Mouse (Mus musculus) midbrain, embryonic 16.5 days (tissue): ENCODE measurements around the gene Cenps. TPM values are rescaled to one million over a fixed set of nuclear protein-coding genes. Genes with fewer than 3 reads are reported as not detected.

Experiments used
- ATAC-seq: fragments of 200-750 bp; cut with Nextera tagmentation; 2 replicates; pipeline ENCODE4 v1.8.0; 2017; ENCODE audit warnings: moderate TSS enrichment
- H3K27ac ChIP-seq: fragments of 300-500 bp; sonication (generic); 2 replicates; pipeline ENCODE4 v1.5.1; 2014; ENCODE audit warnings: mild to moderate bottlenecking, low read length, mixed read lengths
- H3K27me3 ChIP-seq: fragments of 300-500 bp; sonication (generic); 2 replicates; pipeline ENCODE4 v1.6.1; 2014; ENCODE audit warnings: low read depth, low read length, mixed read lengths; ENCODE audit not compliant: control insufficient read depth, insufficient read depth
- H3K36me3 ChIP-seq: fragments of 300-500 bp; sonication (generic); 2 replicates; pipeline ENCODE4 v1.6.1; 2014; ENCODE audit warnings: mild to moderate bottlenecking, low read length, moderate library complexity, mixed read lengths; ENCODE audit not compliant: control insufficient read depth, insufficient read depth
- H3K4me1 ChIP-seq: fragments of 300-500 bp; sonication (generic); 2 replicates; pipeline ENCODE4 v1.6.1; 2014; ENCODE audit warnings: mild to moderate bottlenecking, low read length, mixed read lengths; ENCODE audit not compliant: control insufficient read depth, insufficient read depth
- H3K4me2 ChIP-seq: fragments of 300-500 bp; sonication (generic); 2 replicates; pipeline ENCODE4 v1.6.1; 2014; ENCODE audit warnings: mild to moderate bottlenecking, low read length, mixed read lengths
- H3K4me3 ChIP-seq: fragments of 300-500 bp; sonication (generic); 2 replicates; pipeline ENCODE4 v1.5.1; 2014; ENCODE audit warnings: low read depth, mild to moderate bottlenecking, low read length, moderate library complexity, mixed read lengths
- H3K9ac ChIP-seq: fragments of 300-500 bp; sonication (generic); 2 replicates; pipeline ENCODE4 v1.6.1; 2014; ENCODE audit warnings: low read depth, low read length, mixed read lengths
- H3K9me3 ChIP-seq: fragments of 300-500 bp; sonication (generic); replicated peaks from 2 replicates; pipeline ENCODE4 v1.6.1; 2014; ENCODE audit warnings: mild to moderate bottlenecking, low read length, mixed read lengths; ENCODE audit not compliant: control insufficient read depth, poor library complexity, severe bottlenecking
- WGBS: fragments of 180-500 bp; shearing (Covaris S2); extraction: QIAGEN DNeasy Blood & Tissue Kit; methylation state at CpG from one replicate; pipeline ENCODE4 v1.1.7; 2014; 5-methylcytosine and 5-hydroxymethylcytosine counted together
- polyA plus RNA-seq: library from polyadenylated mRNA; unstranded; fragments of >200 nt; fragmentation: Nextera tagmentation; extraction: Ambion mirVana; gene quantifications from 2 replicates; pipeline ENCODE4 v1.2.1, GENCODE M21; 2015

Gene Cenps
- polyA plus RNA-seq: 17.7 and 18.9 TPM in 2 replicates

GRCm38 (mm10) chr4:149136982-149137770, at the start of gene Cenps:
Gene Cenps (minus strand): TSS chr4:149137629.
- peak within 1 kb of the TSS; percentile 81 for H3K27ac ChIP-seq
- H3K4me3 ChIP-seq: peak within 1 kb of the TSS; percentile 72
- H3K9me3 ChIP-seq: no peaks in the 10 kb centered on the region
- peaks cover 6% of the 10 kb centered on the region for H3K4me1 ChIP-seq
- peak within 1 kb of the TSS; percentile 67 for H3K9ac ChIP-seq
- peak; percentile 94 for ATAC-seq
- H3K36me3 ChIP-seq: no peaks in the 10 kb centered on the region
- peak within 1 kb of the TSS; percentile 65 for H3K4me2 ChIP-seq
- H3K27me3 ChIP-seq: no peaks in the 10 kb centered on the region
- under 1% methylated on average over 68 of the region's 68 CpGs for WGBS

GRCm38 (mm10) chr4:149182755-149183154, 45.3 kb upstream of the Cenps start:
- Histone ChIP-seq H3K36me3 (peaks cover 70% of the 10 kb centered on the region), H3K4me2 (no peak overlapping the region), H3K27me3 (no peaks in the 10 kb centered on the region), H3K4me1 (no peaks in the 10 kb centered on the region), H3K9ac (no peak overlapping the region), H3K4me3 (no peak overlapping the region), H3K27ac (no peak overlapping the region), H3K9me3 (no peaks in the 10 kb centered on the region)
- WGBS: 55% methylated on average over 4 of the region's 4 CpGs
- ATAC-seq: no peak

GRCm38 (mm10) chr4:149182192-149182591, 44.8 kb upstream of the Cenps start:
- Histone ChIP-seq H3K9me3 (no peaks in the 10 kb centered on the region), H3K27me3 (no peaks in the 10 kb centered on the region), H3K4me1 (no peaks in the 10 kb centered on the region), H3K4me3 (no peak overlapping the region), H3K36me3 (peaks cover 64% of the 10 kb centered on the region), H3K9ac (no peak overlapping the region), H3K27ac (no peak overlapping the region), H3K4me2 (no peak overlapping the region)
- 93% methylated on average over 7 of the region's 7 CpGs for WGBS
- no peak for ATAC-seq

- Histone ChIP-seq H3K27ac (no peak overlapping the region), H3K36me3 (peaks cover 49% of the 10 kb centered on the region), H3K9me3 (no peaks in the 10 kb centered on the region), H3K4me2 (no peak overlapping the region), H3K9ac (no peak overlapping the region), H3K4me1 (no peaks in the 10 kb centered on the region), H3K4me3 (no peak overlapping the region), H3K27me3 (no peaks in the 10 kb centered on the region)
- no peak for ATAC-seq
- WGBS: 54% methylated on average over 4 of the region's 4 CpGs
Measured at GRCm38 (mm10) chr4:149179573-149179972, 42.1 kb upstream of the Cenps start.

- no peak overlapping the region for H3K4me3 ChIP-seq
- H3K27ac ChIP-seq: no peak overlapping the region
- H3K9ac ChIP-seq: no peak overlapping the region
- WGBS: 83% methylated on average over 7 of the region's 7 CpGs
- peaks cover 45% of the 10 kb centered on the region for H3K36me3 ChIP-seq
- H3K4me1 ChIP-seq: no peaks in the 10 kb centered on the region
- H3K9me3 ChIP-seq: no peaks in the 10 kb centered on the region
- no peaks in the 10 kb centered on the region for H3K27me3 ChIP-seq
- ATAC-seq: no peak
- H3K4me2 ChIP-seq: no peak overlapping the region
Measured at GRCm38 (mm10) chr4:149179160-149179559, 41.7 kb upstream of the Cenps start.

- Histone ChIP-seq H3K4me2 (no peak overlapping the region), H3K27me3 (no peaks in the 10 kb centered on the region), H3K27ac (no peak overlapping the region), H3K9ac (no peak overlapping the region), H3K36me3 (peaks cover 38% of the 10 kb centered on the region), H3K4me3 (no peak overlapping the region), H3K9me3 (no peaks in the 10 kb centered on the region), H3K4me1 (no peaks in the 10 kb centered on the region)
- no peak for ATAC-seq
- 75% methylated on average over 7 of the region's 7 CpGs for WGBS
Measured at GRCm38 (mm10) chr4:149178328-149178727, 40.9 kb upstream of the Cenps start.

- Histone ChIP-seq H3K4me1 (no peaks in the 10 kb centered on the region), H3K27ac (no peak overlapping the region), H3K36me3 (peaks cover 26% of the 10 kb centered on the region), H3K27me3 (no peaks in the 10 kb centered on the region), H3K4me3 (no peak overlapping the region), H3K9ac (no peak overlapping the region), H3K4me2 (no peak overlapping the region), H3K9me3 (no peaks in the 10 kb centered on the region)
- 35% methylated on average over 5 of the region's 5 CpGs for WGBS
- no peak for ATAC-seq
Measured at GRCm38 (mm10) chr4:149177046-149177445, 39.6 kb upstream of the Cenps start.

GRCm38 (mm10) chr4:149176645-149177044, 39.2 kb upstream of the Cenps start:
- Histone ChIP-seq H3K27me3 (no peaks in the 10 kb centered on the region), H3K9ac (no peak overlapping the region), H3K36me3 (peaks cover 23% of the 10 kb centered on the region), H3K4me3 (no peak overlapping the region), H3K4me1 (no peaks in the 10 kb centered on the region), H3K9me3 (no peaks in the 10 kb centered on the region), H3K4me2 (no peak overlapping the region), H3K27ac (no peak overlapping the region)
- no peak for ATAC-seq
- 74% methylated on average over 6 of the region's 6 CpGs for WGBS

GRCm38 (mm10) chr4:149173661-149174060, 36.2 kb upstream of the Cenps start:
- Histone ChIP-seq H3K27me3 (no peaks in the 10 kb centered on the region), H3K27ac (peak overlapping the region; percentile 22; the same call in 1 of the 2 replicates), H3K9me3 (no peaks in the 10 kb centered on the region), H3K36me3 (peaks cover 2% of the 10 kb centered on the region; the same call in 1 of the 2 replicates), H3K9ac (no peak overlapping the region), H3K4me2 (no peak overlapping the region), H3K4me1 (no peaks in the 10 kb centered on the region), H3K4me3 (no peak overlapping the region)
- 93% methylated on average over 6 of the region's 6 CpGs for WGBS
- ATAC-seq: no peak
